Mouse (Mus musculus) sigmoid colon, adult 10 weeks (tissue): ENCODE measurements around the gene Atp5b. TPM values are rescaled to one million over a fixed set of nuclear protein-coding genes. Genes with fewer than 3 reads are reported as not detected.

Source experiments
- polyA plus RNA-seq: library from polyadenylated mRNA; stranded (reverse); fragments of 350-450 nt; fragmentation: Illumina TruSeq; extraction: RNeasy Lipid Tissue Mini Kit (QIAGEN cat#74804); gene quantifications from one replicate; pipeline ENCODE4 v1.2.3, GENCODE M21; 2014; ENCODE audit warnings: low read depth, low replicate concordance

The Atp5b gene
- 826 TPM for polyA plus RNA-seq

DNA sequence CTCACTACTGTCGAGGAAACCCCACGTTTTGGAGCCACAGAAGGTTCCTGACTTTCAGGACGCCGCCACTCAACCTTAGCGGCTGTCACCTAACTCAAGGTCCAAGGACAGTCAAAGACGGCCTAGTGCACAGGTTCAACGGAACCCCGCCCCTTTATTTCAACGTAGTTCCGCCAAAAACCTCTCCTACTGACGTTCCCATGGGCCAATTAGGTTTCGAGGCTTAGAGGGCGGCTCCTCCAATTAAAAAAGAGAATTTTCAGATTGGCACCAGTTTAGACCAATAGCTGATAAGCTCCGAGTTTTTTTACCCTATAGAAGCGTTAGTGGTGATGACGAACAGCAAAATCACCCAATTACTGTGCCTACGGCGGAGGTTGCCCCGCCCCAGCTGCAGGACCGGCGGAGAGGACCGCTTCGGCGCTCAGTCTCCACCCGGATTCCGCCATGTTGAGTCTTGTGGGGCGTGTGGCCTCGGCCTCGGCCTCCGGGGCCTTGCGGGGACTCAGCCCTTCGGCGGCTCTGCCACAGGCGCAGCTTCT lies at the start of gene Atp5b:
Gene Atp5b, plus strand, starts transcription at position 394 of the 542 bp plus-strand sequence.

GRCm38 (mm10) chr10:128058601-128059151 lies 24.4 kb upstream of the Atp5b start, which contains the start of gene Ptges3:
Ptges3 (plus strand) TSS chr10:128058954.

GRCm38 (mm10) chr10:128091564-128092505 lies 8.8 kb downstream of the Atp5b start, which contains the start of gene Baz2a:
Baz2a (plus strand) TSS chr10:128091577.

Other genes with a start within 250 kb of the Atp5b start
- 1.1 TPM for gene Rdh19, start 233.3 kb upstream of the Atp5b start, polyA plus RNA-seq
- gene Rdh16f2, start 216.8 kb upstream of the Atp5b start, polyA plus RNA-seq, result 0.47 TPM
- not detected for gene Rdh7, start 194.5 kb upstream of the Atp5b start, polyA plus RNA-seq
- not detected for gene Sdr9c7, start 184.8 kb upstream of the Atp5b start, polyA plus RNA-seq
- not detected for gene Hsd17b6, start 75.7 kb upstream of the Atp5b start, polyA plus RNA-seq
- gene Prim1, start 68.1 kb upstream of the Atp5b start, polyA plus RNA-seq, result 31.4 TPM
- 1,156 TPM for gene Naca, start 47.7 kb upstream of the Atp5b start, polyA plus RNA-seq
- 298 TPM for gene Ptges3, start 24.3 kb upstream of the Atp5b start, polyA plus RNA-seq
- 27.2 TPM for gene Baz2a, start 8.3 kb downstream of the Atp5b start, polyA plus RNA-seq
- gene Rbms2, start 97.0 kb downstream of the Atp5b start, polyA plus RNA-seq, result 12.4 TPM
- not detected for gene Gls2, start 111.2 kb downstream of the Atp5b start, polyA plus RNA-seq
- 10.5 TPM for gene Spryd4, start 128.5 kb downstream of the Atp5b start, polyA plus RNA-seq
- not detected for gene Mip, start 142.6 kb downstream of the Atp5b start, polyA plus RNA-seq
- 2.0 TPM for gene Timeless, start 148.8 kb downstream of the Atp5b start, polyA plus RNA-seq
- not detected for gene Apon, start 170.8 kb downstream of the Atp5b start, polyA plus RNA-seq
- gene Apof, start 185.4 kb downstream of the Atp5b start, polyA plus RNA-seq, result not detected
- 13.9 TPM for gene Stat2, start 187.3 kb downstream of the Atp5b start, polyA plus RNA-seq
- gene Il23a, start 215.5 kb downstream of the Atp5b start, polyA plus RNA-seq, result 0.76 TPM
- 14.1 TPM for gene Pan2, start 220.1 kb downstream of the Atp5b start, polyA plus RNA-seq
- gene Cnpy2, start 239.2 kb downstream of the Atp5b start, polyA plus RNA-seq, result 43.5 TPM